Mouse (Mus musculus) A20 (cell line): Measurements from ENCODE around the gene Dact1.

Experiments used
- DNase-seq: peaks from one replicate; pipeline ENCODE4 v3.0.0-alpha.2; 2011; ENCODE audit warnings: low read depth, low spot score

Dact1 gene

DNA sequence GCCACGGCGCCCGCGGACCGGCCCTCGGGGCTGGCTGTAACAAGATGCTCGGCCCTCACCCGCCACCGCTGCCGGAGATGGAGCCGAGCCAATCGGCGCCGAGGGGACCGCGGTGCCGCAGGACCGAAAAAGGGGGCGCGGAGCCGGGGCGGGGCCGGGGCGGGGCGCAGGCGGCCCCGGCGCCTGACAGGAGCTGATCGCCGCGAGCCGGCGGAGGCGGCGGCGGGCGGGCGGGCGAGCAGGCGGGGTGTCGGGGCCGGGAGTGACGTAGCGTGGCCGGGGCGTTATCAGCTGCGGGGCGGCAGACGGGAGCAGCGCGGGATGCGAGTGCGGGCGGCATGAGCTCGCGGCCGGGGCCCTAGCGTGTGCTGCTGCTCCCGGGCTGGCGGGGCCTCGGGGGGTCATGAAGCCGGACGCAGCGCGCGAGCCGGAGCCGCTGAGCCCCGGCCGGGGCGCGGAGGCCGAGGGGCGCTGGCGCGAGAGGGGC, at the start of gene Dact1:
TSS of gene Dact1 (plus strand) at position 304 of the 487 bp plus-strand sequence.
- DNase-seq = peak; percentile 41

GRCm38 (mm10) chr12:71264211-71264610, 45.5 kb upstream of the Dact1 start:
- DNase-seq = no peak

GRCm38 (mm10) chr12:71269367-71269766, 40.3 kb upstream of the Dact1 start:
- no peak for DNase-seq

GRCm38 (mm10) chr12:71271131-71271530, 38.6 kb upstream of the Dact1 start:
- no peak for DNase-seq

- peak; percentile 40 for DNase-seq
Measured at GRCm38 (mm10) chr12:71274519-71275237, 35.0 kb upstream of the Dact1 start.

GRCm38 (mm10) chr12:71275906-71276595, 33.6 kb upstream of the Dact1 start:
- DNase-seq = no peak

DNA sequence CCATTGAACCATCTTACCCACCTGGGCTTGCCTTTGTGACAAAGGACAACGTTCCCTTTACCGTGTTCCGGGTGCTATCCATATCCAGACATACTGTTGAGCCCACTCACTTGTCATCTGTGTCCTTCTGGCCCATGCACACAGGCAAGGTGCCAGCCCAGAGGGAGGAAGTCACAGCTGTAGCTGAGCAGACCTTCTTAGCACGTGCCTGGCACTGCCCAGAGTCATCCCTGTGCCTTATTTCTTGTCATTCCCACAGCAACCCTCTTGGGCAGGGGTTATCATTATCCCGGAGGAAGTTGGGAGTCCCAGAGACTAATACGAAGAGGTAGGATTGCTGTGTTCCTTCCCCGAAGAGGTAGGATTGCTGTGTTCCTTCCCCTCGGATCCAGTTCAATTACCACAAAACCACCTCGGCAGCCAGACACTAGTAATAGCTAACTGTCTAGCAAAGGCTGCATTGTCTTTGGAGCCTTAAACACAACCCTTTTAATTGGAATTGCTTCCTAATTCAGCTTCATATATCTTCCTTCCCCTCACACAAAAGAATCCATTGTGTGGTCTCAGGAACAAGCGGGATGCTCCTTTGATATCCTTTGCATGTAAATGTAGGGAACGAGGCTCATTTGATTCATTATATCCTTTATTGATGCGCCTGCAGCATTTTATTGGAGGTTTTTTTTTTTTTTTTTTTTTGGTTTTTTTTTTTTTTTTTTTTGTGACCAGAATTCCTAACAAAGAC, 30.0 kb upstream of the Dact1 start:
- DNase-seq = no peak

DNA sequence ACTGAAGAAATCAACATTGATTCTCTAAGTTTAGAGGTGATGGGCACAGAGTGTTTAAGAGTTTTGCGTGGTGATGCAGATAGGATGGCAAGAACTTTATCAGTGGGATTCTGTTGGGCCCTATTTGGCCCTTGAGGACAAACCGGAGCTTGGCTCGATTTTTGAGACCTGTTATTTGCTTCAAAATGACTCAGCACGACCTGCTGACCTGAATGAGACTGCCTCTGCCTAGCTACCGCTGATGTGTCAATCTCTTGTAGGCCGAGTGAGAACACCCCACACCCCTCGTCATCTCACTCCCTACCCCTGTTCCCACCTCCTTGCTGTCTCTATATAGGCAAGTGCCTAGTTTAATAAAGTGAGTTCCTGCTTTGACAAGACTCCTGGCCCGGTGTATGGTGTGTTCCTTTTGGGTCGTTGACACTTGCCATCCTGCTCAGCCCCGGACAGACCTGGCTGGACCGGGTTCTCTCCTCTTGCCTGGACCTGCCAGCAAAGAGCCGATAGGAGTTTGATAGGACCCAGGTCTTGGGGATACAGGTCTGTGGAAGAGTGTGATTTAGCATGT, 28.4 kb upstream of the Dact1 start:
- peak; percentile 8 for DNase-seq

DNA sequence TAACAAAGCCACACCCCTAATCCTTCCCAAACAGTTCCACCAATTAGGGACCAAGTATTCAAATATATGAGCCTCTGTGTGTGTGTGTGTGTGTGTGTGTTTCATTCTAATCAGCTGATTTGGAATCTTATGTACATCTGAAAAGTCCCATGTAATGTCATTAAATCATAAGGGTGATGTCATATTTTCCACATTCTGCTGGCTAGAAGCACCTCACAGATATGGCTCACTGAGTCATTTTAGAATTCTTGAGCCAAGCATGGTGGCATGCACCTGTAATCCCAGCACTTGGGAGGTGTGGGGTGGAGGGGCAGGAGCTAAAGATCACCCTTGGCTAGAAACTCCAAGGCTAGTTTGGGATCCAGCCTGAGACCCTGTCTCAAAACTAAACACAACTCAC, 24.3 kb upstream of the Dact1 start:
- DNase-seq = no peak

DNA sequence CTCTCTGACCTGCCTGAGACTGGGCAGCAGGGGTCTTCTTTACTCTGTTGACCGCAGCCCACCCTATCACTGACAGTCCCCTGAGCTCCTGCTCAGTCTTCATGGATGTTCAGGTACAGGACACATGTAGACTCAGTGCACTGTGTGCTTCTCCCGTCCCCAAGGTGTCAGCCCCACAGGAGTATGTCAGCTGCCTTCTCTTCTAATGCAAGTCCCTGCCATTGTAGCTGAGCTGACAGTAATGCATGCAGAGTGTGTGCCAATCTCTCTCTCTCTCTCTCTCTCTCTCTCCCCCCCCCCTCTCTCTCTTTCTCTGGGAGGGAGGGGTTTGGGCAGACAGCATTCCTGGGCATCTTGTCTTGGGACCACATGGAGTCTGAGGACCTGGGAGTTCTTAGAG, 19.2 kb upstream of the Dact1 start:
- no peak for DNase-seq

GRCm38 (mm10) chr12:71293960-71294942, 15.4 kb upstream of the Dact1 start:
- DNase-seq = no peak

DNA sequence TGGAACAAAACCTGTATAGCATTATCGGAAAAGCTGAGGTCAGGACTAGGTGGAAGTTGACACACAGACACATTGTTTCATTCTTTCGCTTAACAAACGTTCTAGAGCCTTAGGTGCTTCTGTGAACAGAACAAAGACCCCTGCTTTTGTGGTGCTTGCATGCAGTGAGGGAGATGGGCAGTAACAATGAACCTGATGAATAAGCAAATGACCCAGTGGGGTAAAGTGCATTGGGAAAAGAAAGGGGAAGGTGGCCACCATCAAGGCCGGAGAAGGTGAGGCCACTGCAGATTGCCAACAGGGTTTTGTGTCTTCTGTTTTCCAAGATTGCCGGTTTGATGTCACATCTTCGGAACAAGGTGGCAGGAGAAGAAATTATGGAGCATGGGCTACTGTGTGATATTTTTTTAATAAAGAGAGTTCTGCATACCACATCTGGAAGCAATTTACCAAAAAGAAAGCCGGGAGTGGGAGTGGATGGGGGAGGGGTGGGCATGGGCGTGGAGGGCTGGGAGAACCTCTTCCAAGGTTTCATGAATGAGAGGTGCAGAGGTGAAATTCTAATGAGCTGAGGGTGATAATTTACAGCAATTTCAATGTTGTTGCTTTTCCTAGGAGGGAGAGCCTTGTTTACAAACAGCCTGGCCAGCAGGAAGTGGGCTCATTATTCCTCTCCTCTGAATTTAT, 12.7 kb upstream of the Dact1 start:
- DNase-seq = no peak

DNA sequence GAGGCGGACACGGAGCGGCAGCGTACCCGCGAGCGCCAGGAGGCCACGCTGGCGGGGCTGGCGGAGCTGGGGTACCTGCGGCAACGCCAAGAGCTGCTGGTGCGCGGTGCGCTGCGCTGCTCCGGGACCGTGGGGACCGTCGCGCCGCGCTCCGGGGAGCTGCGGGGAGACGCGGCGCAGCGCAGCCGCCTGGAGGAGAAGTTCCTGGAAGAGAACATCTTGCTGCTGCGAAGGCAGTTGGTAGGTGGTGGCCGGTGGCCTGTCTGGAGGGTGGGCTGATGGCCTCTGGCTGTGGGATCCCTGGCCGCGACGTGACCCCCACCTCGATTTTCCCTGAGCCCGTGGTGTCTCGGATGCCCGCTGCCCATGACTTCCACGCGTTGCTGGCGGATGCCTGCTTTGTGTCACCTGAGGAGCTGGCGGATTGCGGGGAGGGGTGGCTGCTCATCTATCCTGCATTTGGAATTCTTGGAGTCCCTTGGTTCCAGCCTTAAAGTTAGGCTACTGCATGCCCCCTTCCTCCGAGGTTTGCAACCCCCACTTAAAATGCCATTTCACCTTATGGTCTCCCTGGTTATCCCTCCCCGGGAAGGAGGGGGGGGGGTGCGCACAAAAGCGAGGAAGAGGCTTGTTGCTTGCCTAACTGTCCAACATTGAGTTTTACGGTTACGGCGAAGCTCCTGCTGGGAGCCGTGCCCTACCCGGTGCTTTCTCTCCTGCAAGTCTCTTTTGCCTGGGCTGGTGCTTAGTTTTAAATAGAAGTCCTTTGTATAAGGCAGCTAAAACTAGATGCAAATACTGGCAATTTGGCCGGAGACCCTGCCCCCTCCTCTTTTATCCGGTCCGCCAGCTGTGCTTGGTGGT, 616 bp downstream of the Dact1 start:
- no peak for DNase-seq

GRCm38 (mm10) chr12:71311237-71311887, 1.7 kb downstream of the Dact1 start:
- DNase-seq = peak; percentile 11

- DNase-seq = no peak
Measured at GRCm38 (mm10) chr12:71318239-71318638, 8.6 kb downstream of the Dact1 start.

DNA sequence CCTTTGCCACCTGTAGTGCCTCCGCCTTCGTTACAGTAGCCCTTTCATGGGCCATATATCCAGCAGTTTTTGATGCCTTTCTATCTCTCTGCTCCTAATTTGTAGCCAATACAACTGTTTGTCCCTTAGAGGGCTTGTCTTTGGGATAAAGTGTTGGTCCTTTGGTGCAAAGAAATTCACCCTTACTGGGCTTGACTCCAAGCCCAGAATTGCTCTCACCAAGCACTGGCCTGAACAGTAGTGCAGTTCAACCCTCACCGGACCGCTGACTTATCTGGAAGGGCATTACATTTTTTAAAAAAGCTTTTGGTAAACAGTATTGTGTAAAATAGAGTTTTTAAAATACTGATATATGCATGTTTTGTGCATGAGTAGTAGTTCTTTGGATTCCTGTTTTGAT, 9.9 kb downstream of the Dact1 start:
- no peak for DNase-seq

DNA sequence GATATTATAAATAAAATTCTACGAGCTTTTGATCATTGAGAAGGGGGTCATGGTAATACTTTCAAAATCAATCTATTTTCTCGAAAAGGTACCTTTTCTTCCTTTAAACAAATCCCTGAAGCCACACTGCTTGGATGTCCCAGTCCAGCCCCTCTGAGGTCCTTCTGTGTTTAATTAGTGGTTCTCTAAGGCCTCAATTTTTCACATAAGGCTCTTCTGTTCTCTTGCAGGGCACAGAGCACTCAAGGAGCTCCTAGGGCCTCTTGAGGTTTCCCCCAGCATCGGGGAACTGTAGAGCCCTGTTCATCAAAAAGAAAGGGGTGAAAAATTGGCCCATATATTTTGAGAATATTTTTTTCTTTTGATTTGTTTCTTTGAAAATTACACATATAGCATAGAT, 23.0 kb downstream of the Dact1 start:
- no peak for DNase-seq

GRCm38 (mm10) chr12:71333561-71333960, 23.9 kb downstream of the Dact1 start:
- DNase-seq = no peak
